Mouse (Mus musculus): ENCODE measurements at regions not wholly inside any gene's neighbourhood (a gene's known extent, or its start where the extent isn't known, plus 50 kb on each side); places are given as distances from the start of the nearest gene placed in this dataset.

DNA sequence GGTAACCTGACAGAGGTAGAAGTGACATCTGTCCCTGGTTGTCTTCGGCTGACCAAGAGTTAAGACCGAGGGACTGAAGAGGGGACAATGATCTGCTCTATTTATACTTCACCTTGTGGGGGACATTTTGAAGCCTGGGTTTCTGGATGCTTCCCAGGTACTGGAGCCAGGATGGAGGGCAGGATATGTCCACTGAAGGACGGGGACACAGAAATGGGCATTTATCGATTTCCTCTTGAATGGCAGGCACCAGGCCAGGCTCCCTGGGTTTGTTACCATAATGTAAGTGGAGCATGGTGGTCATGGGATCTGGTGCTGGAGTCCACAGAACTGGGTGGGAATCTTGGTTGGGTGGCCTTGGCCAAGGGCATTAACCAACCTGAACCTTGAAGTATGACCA, 108.0 kb upstream of the Sdk2 start:
- Histone ChIP-seq H3K4me3 (replicated peaks; ENCODE audit: insufficient read depth, low read depth, low read length) (no peak overlapping the region), H3K27ac (ENCODE audit: insufficient read depth, low read length) (no peak overlapping the region), H3K27me3 (ENCODE audit: control insufficient read depth, insufficient read depth, low read length) (no peaks in the 10 kb centered on the region), H3K4me1 (ENCODE audit: control insufficient read depth, insufficient read depth, low read length) (peaks cover 33% of the 10 kb centered on the region)
- DNase-seq = peak; percentile 43 to 50
- no peak for TF ChIP-seq CTCF (IDR thresholded peaks at IDR 0.05; ENCODE audit: borderline replicate concordance, insufficient read depth, low read depth, low read length)
- TF ChIP-seq POLR2A (IDR thresholded peaks at IDR 0.05; ENCODE audit: borderline replicate concordance, insufficient read depth, low read length) = no peak
- 20% methylated on average over 4 of the region's 4 CpGs for WGBS

GRCm38 (mm10) chr11:114168231-114168661, 101.4 kb upstream of the Sdk2 start:
- no peak for DNase-seq
- WGBS = 84% methylated on average over 13 of the region's 13 CpGs
- H3K27ac ChIP-seq (ENCODE audit: insufficient read depth, low read length) = no peak overlapping the region
- no peaks in the 10 kb centered on the region for H3K27me3 ChIP-seq (ENCODE audit: control insufficient read depth, insufficient read depth, low read length)
- H3K4me1 ChIP-seq (ENCODE audit: control insufficient read depth, insufficient read depth, low read length) = no peaks in the 10 kb centered on the region
- TF ChIP-seq CTCF (IDR thresholded peaks at IDR 0.05; ENCODE audit: borderline replicate concordance, insufficient read depth, low read depth, low read length) (no peak), POLR2A (IDR thresholded peaks at IDR 0.05; ENCODE audit: borderline replicate concordance, insufficient read depth, low read length) (no peak)
- H3K4me3 ChIP-seq (replicated peaks; ENCODE audit: insufficient read depth, low read depth, low read length) = no peak overlapping the region

DNA sequence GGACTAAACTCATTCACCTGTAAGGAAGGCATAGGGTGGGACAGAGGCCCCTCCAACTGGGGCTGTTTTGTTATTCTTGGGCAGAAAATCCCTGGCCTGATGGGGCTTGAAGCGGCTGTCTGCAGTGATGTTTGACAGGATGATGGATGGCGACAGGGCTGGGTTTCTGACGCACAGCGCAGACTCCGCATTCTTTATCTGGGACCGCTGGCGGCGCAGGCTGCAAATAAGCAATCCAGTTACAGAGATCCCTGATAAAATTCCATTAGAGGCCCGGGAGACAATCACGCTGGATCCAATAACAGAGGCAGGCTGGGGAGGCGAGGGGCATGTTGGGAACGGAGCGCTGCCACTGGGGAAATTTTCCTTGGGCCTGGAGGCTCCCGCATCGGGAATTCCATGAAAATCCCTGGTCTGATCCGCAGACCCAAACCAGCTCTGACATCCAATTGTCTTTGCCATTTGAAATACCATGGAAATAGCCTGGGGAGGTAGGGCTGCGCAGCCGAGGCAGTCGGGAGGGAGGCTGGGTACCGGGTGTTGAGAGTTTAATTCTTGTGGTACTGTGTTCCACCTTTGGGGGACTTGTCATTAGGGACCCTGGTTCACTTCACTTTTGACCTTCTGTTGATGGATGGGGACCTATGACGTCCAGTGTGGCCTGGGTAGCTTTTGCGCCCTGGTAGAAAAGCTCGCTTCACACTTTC, 99.0 kb upstream of the Sdk2 start:
- no peak for TF ChIP-seq CTCF (IDR thresholded peaks at IDR 0.05; ENCODE audit: borderline replicate concordance, insufficient read depth, low read depth, low read length)
- no peak for TF ChIP-seq POLR2A (IDR thresholded peaks at IDR 0.05; ENCODE audit: borderline replicate concordance, insufficient read depth, low read length)
- H3K4me3 ChIP-seq (replicated peaks; ENCODE audit: insufficient read depth, low read depth, low read length) = no peak overlapping the region
- no peaks in the 10 kb centered on the region for H3K4me1 ChIP-seq (ENCODE audit: control insufficient read depth, insufficient read depth, low read length)
- no peaks in the 10 kb centered on the region; the same call in 1 of the 2 replicates for H3K27me3 ChIP-seq (ENCODE audit: control insufficient read depth, insufficient read depth, low read length)
- no peak for DNase-seq
- WGBS = 70% methylated on average over 23 of the region's 23 CpGs
- H3K27ac ChIP-seq (ENCODE audit: insufficient read depth, low read length) = no peak overlapping the region

GRCm38 (mm10) chr11:114152716-114153115, 85.9 kb upstream of the Sdk2 start:
- no peak overlapping the region for H3K27ac ChIP-seq (ENCODE audit: insufficient read depth, low read length)
- H3K4me3 ChIP-seq (replicated peaks; ENCODE audit: insufficient read depth, low read depth, low read length) = no peak overlapping the region
- TF ChIP-seq POLR2A (IDR thresholded peaks at IDR 0.05; ENCODE audit: borderline replicate concordance, insufficient read depth, low read length) = no peak
- no peak for TF ChIP-seq CTCF (IDR thresholded peaks at IDR 0.05; ENCODE audit: borderline replicate concordance, insufficient read depth, low read depth, low read length)
- no peaks in the 10 kb centered on the region; the same call in 1 of the 2 replicates for H3K27me3 ChIP-seq (ENCODE audit: control insufficient read depth, insufficient read depth, low read length)
- DNase-seq = peak; percentile 67 to 68
- WGBS = 14% methylated on average over 15 of the region's 15 CpGs
- peaks cover 11% of the 10 kb centered on the region; the same call in 1 of the 2 replicates for H3K4me1 ChIP-seq (ENCODE audit: control insufficient read depth, insufficient read depth, low read length)

- H3K27ac ChIP-seq (ENCODE audit: insufficient read depth, low read length) = no peak overlapping the region
These were observed 79.5 kb upstream of the Sdk2 start for GRCm38 (mm10) chr11:114146334-114146733.

DNA sequence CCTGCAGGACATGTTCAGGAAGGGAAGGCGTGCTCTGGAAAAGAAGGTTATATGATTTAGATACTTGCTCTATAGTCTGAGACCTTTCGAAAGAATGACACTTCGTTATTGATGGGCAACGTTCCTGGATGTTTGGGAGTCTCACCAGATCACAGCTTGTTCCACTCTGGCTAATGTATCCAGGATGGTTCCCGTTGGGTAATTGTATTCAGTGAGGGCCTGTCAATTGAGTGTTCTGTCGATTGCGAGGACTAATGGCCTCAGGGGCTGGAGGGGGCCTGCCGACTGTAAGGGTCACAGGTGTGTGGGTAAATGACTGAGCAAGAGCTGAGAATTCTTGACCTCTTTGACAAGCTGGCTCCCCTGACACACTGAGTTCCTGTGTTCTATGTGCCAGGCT, 62.4 kb upstream of the Sdk2 start:
- DNase-seq = no peak
- 57% methylated on average over 8 of the region's 8 CpGs for WGBS
- Histone ChIP-seq H3K27ac (ENCODE audit: insufficient read depth, low read length) (no peak overlapping the region), H3K27me3 (ENCODE audit: control insufficient read depth, insufficient read depth, low read length) (peaks cover 2% of the 10 kb centered on the region; the same call in 1 of the 2 replicates), H3K4me3 (replicated peaks; ENCODE audit: insufficient read depth, low read depth, low read length) (no peak overlapping the region), H3K4me1 (ENCODE audit: control insufficient read depth, insufficient read depth, low read length) (0 out of 2 replicates have a peak, but pooled peaks cover 3% of the 10 kb centered on the region)
- TF ChIP-seq CTCF (IDR thresholded peaks at IDR 0.05; ENCODE audit: borderline replicate concordance, insufficient read depth, low read depth, low read length) = no peak
- TF ChIP-seq POLR2A (IDR thresholded peaks at IDR 0.05; ENCODE audit: borderline replicate concordance, insufficient read depth, low read length) = no peak

More at GRCm38 (mm10) chr11:114146334-114146733, 79.5 kb upstream of the Sdk2 start:
- WGBS = 77% methylated on average over 5 of the region's 5 CpGs
- no peak for DNase-seq
- H3K4me3 ChIP-seq (replicated peaks; ENCODE audit: insufficient read depth, low read depth, low read length) = no peak overlapping the region
- H3K4me1 ChIP-seq (ENCODE audit: control insufficient read depth, insufficient read depth, low read length) = no peaks in the 10 kb centered on the region
- H3K27me3 ChIP-seq (ENCODE audit: control insufficient read depth, insufficient read depth, low read length) = no peaks in the 10 kb centered on the region
- TF ChIP-seq CTCF (IDR thresholded peaks at IDR 0.05; ENCODE audit: borderline replicate concordance, insufficient read depth, low read depth, low read length) = no peak
- TF ChIP-seq POLR2A (IDR thresholded peaks at IDR 0.05; ENCODE audit: borderline replicate concordance, insufficient read depth, low read length) = no peak

- WGBS = 36% methylated on average over 8 of the region's 8 CpGs
- DNase-seq = no peak
- peaks cover 2% of the 10 kb centered on the region; the same call in 1 of the 2 replicates for H3K27me3 ChIP-seq (ENCODE audit: control insufficient read depth, insufficient read depth, low read length)
- H3K4me1 ChIP-seq (ENCODE audit: control insufficient read depth, insufficient read depth, low read length) = 0 out of 2 replicates have a peak, but pooled peaks cover 3% of the 10 kb centered on the region
- no peak overlapping the region for H3K4me3 ChIP-seq (replicated peaks; ENCODE audit: insufficient read depth, low read depth, low read length)
- TF ChIP-seq POLR2A (IDR thresholded peaks at IDR 0.05; ENCODE audit: borderline replicate concordance, insufficient read depth, low read length) (no peak), CTCF (IDR thresholded peaks at IDR 0.05; ENCODE audit: borderline replicate concordance, insufficient read depth, low read depth, low read length) (no peak)
- H3K27ac ChIP-seq (ENCODE audit: insufficient read depth, low read length) = no peak overlapping the region
These were observed 62.0 kb upstream of the Sdk2 start for GRCm38 (mm10) chr11:114128841-114129240.

DNA sequence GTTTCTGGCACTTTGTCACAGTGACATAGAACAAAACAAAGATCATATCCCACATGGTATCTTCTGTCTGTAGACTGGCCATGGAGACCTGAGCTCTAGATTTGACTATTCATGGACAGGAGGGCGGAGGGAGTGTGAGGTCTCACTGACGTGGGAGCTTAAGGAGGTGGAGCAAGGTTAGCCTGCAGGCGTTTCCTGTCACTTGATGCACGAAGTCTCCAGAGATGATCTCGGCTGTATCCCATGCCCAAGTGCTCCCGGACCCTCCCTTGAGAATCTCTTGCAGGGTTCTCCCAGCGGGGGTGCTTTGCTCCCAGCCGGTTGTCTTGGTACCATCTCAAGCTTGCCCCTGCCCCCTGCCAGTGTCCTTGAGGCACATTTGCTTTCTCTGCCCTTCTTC, 60.6 kb upstream of the Sdk2 start:
- no peak for DNase-seq
- H3K4me3 ChIP-seq (replicated peaks; ENCODE audit: insufficient read depth, low read depth, low read length) = no peak overlapping the region

More for the DNA sequence above, 60.6 kb upstream of the Sdk2 start:
- H3K27me3 ChIP-seq (ENCODE audit: control insufficient read depth, insufficient read depth, low read length) = peaks cover 2% of the 10 kb centered on the region; the same call in 1 of the 2 replicates
- H3K4me1 ChIP-seq (ENCODE audit: control insufficient read depth, insufficient read depth, low read length) = 0 out of 2 replicates have a peak, but pooled peaks cover 3% of the 10 kb centered on the region
- 53% methylated on average over 8 of the region's 8 CpGs for WGBS
- TF ChIP-seq POLR2A (IDR thresholded peaks at IDR 0.05; ENCODE audit: borderline replicate concordance, insufficient read depth, low read length) (no peak), CTCF (IDR thresholded peaks at IDR 0.05; ENCODE audit: borderline replicate concordance, insufficient read depth, low read depth, low read length) (no peak)
- no peak overlapping the region for H3K27ac ChIP-seq (ENCODE audit: insufficient read depth, low read length)

Measured in cerebellum, adult 2 months (tissue).